Mouse (Mus musculus): ENCODE measurements at regions not wholly inside any gene's neighbourhood (a gene's known extent, or its start where the extent isn't known, plus 50 kb on each side); places are given as distances from the start of the nearest gene placed in this dataset.

DNA sequence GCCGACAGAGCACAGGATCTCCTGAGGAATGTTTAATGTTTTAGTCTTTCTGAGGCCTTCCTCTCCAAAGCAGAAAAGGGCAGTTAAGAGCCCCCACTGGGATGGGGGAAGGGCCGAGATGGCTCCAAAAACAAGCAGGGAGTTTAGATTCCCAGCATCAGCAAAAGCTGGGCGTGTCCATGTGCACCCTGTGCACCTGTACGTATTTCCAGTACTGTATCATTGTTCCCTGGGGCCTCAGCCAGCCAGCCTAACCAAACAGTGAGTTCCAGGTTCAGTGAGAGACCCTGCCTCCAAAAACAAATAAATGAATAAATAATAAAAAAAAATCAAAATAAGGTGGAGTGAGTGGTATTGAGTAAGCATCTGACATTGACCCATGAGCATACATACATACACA lies 50.8 kb upstream of the Olfm1 start:
- no peak for DNase-seq (ENCODE audit: low spot score)
- Histone ChIP-seq H3K4me3 (ENCODE audit: low read depth, low read length) (no peak overlapping the region), H3K36me3 (ENCODE audit: control insufficient read depth, insufficient read depth, low read length) (no peaks in the 10 kb centered on the region), H3K9ac (ENCODE audit: low read length) (no peak overlapping the region), H3K4me1 (ENCODE audit: control insufficient read depth, insufficient read depth, low read length) (peaks cover 4% of the 10 kb centered on the region; the same call in 1 of the 2 replicates), H3K4me2 (ENCODE audit: low read length) (no peak overlapping the region), H3K9me3 (replicated peaks; ENCODE audit: control insufficient read depth, low read length) (no peaks in the 10 kb centered on the region), H3K27ac (ENCODE audit: low read depth, low read length) (no peak overlapping the region), H3K27me3 (replicated peaks; ENCODE audit: control insufficient read depth, insufficient read depth, low read length) (no peaks in the 10 kb centered on the region)
- 22% methylated on average over 4 of the region's 4 CpGs for WGBS
- no peak; the same call in 1 of the 2 replicates for ATAC-seq

DNA sequence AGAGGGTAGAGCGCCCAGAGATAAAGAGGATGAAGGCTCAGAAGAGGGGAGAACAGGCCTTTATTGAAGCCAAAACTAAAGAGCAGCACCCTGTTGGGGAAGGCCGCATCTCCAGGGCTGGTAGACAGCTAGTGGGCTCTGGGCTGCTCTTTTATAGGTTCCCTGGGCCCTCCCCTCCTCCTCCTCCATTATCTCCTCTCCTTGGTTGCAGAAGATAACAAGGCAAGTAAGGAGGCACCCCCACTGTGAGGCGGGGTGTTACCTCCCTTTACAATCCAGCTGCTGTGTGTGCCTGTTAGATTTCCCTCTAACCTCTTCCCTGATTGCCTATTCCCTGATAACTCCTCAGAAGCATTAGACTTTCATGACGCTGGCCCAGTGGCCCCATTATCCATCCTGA lies 51.2 kb upstream of the Olfm1 start:
- Histone ChIP-seq H3K4me3 (ENCODE audit: low read depth, low read length) (no peak overlapping the region), H3K27me3 (replicated peaks; ENCODE audit: control insufficient read depth, insufficient read depth, low read length) (no peaks in the 10 kb centered on the region), H3K9me3 (replicated peaks; ENCODE audit: control insufficient read depth, low read length) (no peaks in the 10 kb centered on the region), H3K36me3 (ENCODE audit: control insufficient read depth, insufficient read depth, low read length) (no peaks in the 10 kb centered on the region), H3K4me2 (ENCODE audit: low read length) (no peak overlapping the region), H3K9ac (ENCODE audit: low read length) (no peak overlapping the region), H3K4me1 (ENCODE audit: control insufficient read depth, insufficient read depth, low read length) (peaks cover 4% of the 10 kb centered on the region; the same call in 1 of the 2 replicates), H3K27ac (ENCODE audit: low read depth, low read length) (no peak overlapping the region)
- WGBS = 23% methylated on average over 4 of the region's 4 CpGs
- ATAC-seq (peak; percentile 12; the same call in 1 of the 2 replicates), DNase-seq (ENCODE audit: low spot score) (peak; percentile 34)

DNA sequence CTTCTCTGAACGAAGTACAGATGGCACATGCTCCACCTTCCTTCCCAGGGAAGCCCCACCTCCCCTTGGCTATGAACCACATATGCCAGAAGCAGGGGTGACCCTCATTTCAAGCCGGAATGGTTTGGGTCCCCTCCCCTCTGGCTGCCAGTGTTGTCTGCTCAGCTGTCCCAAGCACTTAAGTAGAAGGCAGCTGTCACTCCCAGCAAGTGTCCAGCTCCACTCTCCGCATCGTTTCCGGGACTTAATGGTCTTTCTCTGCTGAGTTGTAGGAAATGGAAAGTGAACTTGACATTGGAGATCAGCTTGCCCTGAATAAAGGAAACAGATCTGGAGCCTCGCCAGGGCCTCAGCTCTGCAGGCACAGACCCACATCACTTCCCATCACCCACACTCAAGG lies 53.9 kb upstream of the Fcnb start:
- WGBS = 59% methylated on average over 6 of the region's 6 CpGs
- no peak overlapping the region for H3K4me2 ChIP-seq (ENCODE audit: low read length)
- ATAC-seq = no peak
- H3K9me3 ChIP-seq (replicated peaks; ENCODE audit: control insufficient read depth, low read length) = no peaks in the 10 kb centered on the region
- no peak overlapping the region for H3K4me3 ChIP-seq (ENCODE audit: low read depth, low read length)
- no peak overlapping the region for H3K27ac ChIP-seq (ENCODE audit: low read depth, low read length)
- no peaks in the 10 kb centered on the region for H3K36me3 ChIP-seq (ENCODE audit: control insufficient read depth, insufficient read depth, low read length)
- H3K27me3 ChIP-seq (replicated peaks; ENCODE audit: control insufficient read depth, insufficient read depth, low read length) = no peaks in the 10 kb centered on the region
- H3K4me1 ChIP-seq (ENCODE audit: control insufficient read depth, insufficient read depth, low read length) = peaks cover 4% of the 10 kb centered on the region; the same call in 1 of the 2 replicates
- no peak overlapping the region for H3K9ac ChIP-seq (ENCODE audit: low read length)
- no peak for DNase-seq (ENCODE audit: low spot score)

DNA sequence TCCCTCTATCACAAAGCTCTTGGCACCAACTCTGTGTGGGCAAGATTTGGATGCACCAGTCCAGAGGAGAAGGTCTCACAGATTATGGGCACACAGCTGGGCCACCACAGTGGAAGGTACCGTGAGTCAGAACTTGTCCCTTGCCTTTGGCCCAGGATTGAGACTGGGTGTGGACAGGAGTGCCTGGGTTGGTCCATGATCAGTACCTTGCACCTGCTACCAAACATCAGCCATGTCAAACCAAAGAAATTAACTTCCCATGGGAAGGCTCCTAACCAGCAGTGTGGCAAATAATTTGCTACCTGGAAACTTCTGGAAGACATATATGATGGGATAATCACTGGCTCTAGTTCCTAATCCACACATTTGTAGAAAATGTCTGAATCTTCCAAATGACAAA lies 49.9 kb upstream of the Fcnb start:
- H3K27me3 ChIP-seq (replicated peaks; ENCODE audit: control insufficient read depth, insufficient read depth, low read length) = no peaks in the 10 kb centered on the region
- DNase-seq (ENCODE audit: low spot score) (no peak), ATAC-seq (no peak)
- no peaks in the 10 kb centered on the region for H3K36me3 ChIP-seq (ENCODE audit: control insufficient read depth, insufficient read depth, low read length)
- no peak overlapping the region for H3K4me3 ChIP-seq (ENCODE audit: low read depth, low read length)
- peaks cover 4% of the 10 kb centered on the region; the same call in 1 of the 2 replicates for H3K4me1 ChIP-seq (ENCODE audit: control insufficient read depth, insufficient read depth, low read length)
- no peak overlapping the region for H3K27ac ChIP-seq (ENCODE audit: low read depth, low read length)
- WGBS = 94% methylated on average over 1 of the region's 1 CpGs
- H3K4me2 ChIP-seq (ENCODE audit: low read length) = no peak overlapping the region
- no peaks in the 10 kb centered on the region for H3K9me3 ChIP-seq (replicated peaks; ENCODE audit: control insufficient read depth, low read length)
- H3K9ac ChIP-seq (ENCODE audit: low read length) = no peak overlapping the region

All from forebrain, embryonic 14.5 days (tissue).